Mouse (Mus musculus): ENCODE measurements around the gene 1700025G04Rik. TPM values are rescaled to one million over a fixed set of nuclear protein-coding genes. Genes with fewer than 3 reads are reported as not detected.

The 1700025G04Rik gene
- polyA plus RNA-seq, 1 experiment from 2014 or later, result 27.7 TPM

DNA sequence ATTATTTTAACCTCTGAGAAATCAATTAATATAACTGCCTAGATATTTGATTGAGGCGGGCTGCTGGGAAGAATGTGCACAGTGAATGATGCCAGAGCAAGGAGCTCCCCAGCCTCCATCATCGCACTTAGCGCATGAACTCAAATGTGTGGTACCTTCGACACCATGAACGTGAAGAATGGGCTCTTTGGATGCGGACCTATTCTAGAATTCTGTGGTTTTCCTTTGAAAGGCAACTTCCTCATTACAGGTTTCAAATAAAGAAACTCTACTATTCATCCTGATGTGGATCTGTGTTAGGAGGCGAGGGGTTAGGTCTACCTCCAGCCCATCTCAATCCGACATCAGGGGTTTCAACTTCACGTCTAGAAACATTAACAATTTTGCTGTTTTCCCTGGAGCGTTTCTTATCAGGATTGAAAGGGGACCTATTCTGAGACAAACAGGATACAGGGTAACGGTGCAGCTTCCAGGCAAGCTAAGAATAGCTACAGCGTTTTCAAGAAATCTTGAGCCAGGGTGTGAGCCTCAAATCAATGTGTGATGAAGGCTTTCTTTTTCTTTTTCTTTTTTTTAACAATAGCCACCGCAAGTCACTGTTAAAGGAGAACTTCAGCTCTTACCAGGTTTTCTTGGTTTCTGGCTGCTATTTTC is 110.0 kb downstream of the 1700025G04Rik start:
- WGBS, result 92% methylated on average over 13 of the region's 13 CpGs
- H3K27me3 ChIP-seq (ENCODE audit: insufficient read depth, poor library complexity, severe bottlenecking), result no peaks in the 10 kb centered on the region
- peaks cover 56% of the 10 kb centered on the region for H3K4me1 ChIP-seq (replicated peaks)
- peaks cover 10% of the 10 kb centered on the region; the same call in 1 of the 2 replicates for H3K36me3 ChIP-seq
- no peak overlapping the region for H3K4me3 ChIP-seq
- no peak for DNase-seq (ENCODE audit: low spot score)
- 0 out of 2 replicates have a peak overlapping the region, but pooled peaks have one; percentile 47 for H3K27ac ChIP-seq
- no peaks in the 10 kb centered on the region for H3K9me3 ChIP-seq

DNA sequence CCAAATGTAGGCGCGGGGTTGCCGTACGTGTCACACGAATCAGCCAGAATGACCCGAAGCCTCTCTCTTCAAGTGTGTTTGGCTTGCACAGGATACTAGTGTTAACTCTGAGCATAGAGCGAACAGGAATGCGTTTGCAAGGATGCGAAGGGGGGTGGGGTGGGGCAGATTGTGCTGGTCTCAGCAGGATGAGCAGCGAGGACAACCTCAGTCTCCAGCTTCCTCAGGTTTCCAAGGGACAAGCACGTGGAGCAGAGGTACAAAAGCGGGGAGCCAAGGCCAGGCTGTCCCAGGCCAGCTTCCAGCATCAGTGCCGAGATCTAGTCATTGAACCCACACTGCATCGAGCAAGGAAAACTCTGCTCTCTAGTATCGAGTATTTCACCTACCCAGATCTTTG is 111.2 kb downstream of the 1700025G04Rik start:
- Histone ChIP-seq H3K36me3 (peaks cover 22% of the 10 kb centered on the region; the same call in 1 of the 2 replicates), H3K4me3 (no peak overlapping the region), H3K9me3 (no peaks in the 10 kb centered on the region), H3K4me1 (replicated peaks) (peaks cover 44% of the 10 kb centered on the region), H3K27me3 (ENCODE audit: insufficient read depth, poor library complexity, severe bottlenecking) (no peaks in the 10 kb centered on the region), H3K27ac (peak overlapping the region; percentile 76)
- WGBS, result 89% methylated on average over 15 of the region's 15 CpGs
- DNase-seq (ENCODE audit: low spot score), result no peak

DNA sequence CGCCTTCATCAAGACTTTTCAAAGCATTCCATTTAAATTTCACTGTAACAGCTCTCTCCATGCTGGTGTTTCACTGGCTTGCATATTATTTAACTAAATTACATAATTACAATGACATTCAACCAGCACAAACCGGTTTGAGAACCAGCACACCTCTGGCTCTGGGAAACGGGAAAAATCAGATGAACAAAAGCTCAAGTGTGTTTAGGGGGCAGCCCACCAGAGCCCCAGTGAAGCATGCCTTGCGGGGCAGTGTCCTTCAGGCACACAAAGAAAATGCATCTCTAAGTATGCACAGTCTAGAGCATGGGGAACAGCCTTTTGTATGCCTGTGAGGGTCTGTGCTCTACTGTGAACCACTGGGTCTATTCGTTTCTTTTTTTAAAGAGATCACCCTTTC is 112.3 kb downstream of the 1700025G04Rik start:
- peaks cover 24% of the 10 kb centered on the region; the same call in 1 of the 2 replicates for H3K36me3 ChIP-seq
- H3K9me3 ChIP-seq, result no peaks in the 10 kb centered on the region
- peaks cover 36% of the 10 kb centered on the region for H3K4me1 ChIP-seq (replicated peaks)
- no peaks in the 10 kb centered on the region for H3K27me3 ChIP-seq (ENCODE audit: insufficient read depth, poor library complexity, severe bottlenecking)
- no peak for DNase-seq (ENCODE audit: low spot score)
- H3K27ac ChIP-seq, result peak overlapping the region; percentile 76
- WGBS, result 47% methylated on average over 5 of the region's 5 CpGs
- no peak overlapping the region for H3K4me3 ChIP-seq

DNA sequence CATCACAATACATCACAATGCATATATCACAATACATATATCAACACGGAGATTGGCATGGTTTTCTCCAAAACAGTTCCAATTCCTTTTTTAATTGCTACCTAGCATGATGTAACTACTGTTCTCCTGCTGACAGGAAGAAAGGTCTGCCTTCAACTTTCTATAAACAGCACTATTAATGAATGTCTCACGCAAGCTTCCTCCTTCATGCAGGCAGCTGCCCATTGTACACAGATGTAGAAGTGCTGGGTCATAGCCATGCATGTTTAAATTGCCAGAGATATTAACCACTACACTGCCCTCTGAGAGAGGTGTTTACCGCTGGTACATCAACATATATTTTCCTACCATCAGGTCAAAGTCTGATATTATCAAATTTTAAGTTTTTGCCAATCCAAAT is 113.1 kb downstream of the 1700025G04Rik start:
- Histone ChIP-seq H3K36me3 (peaks cover 24% of the 10 kb centered on the region; the same call in 1 of the 2 replicates), H3K4me1 (replicated peaks) (peaks cover 36% of the 10 kb centered on the region), H3K4me3 (no peak overlapping the region), H3K27me3 (ENCODE audit: insufficient read depth, poor library complexity, severe bottlenecking) (no peaks in the 10 kb centered on the region), H3K9me3 (no peaks in the 10 kb centered on the region), H3K27ac (peak overlapping the region; percentile 76)
- no peak for DNase-seq (ENCODE audit: low spot score)
- WGBS, result 90% methylated on average over 3 of the region's 3 CpGs

DNA sequence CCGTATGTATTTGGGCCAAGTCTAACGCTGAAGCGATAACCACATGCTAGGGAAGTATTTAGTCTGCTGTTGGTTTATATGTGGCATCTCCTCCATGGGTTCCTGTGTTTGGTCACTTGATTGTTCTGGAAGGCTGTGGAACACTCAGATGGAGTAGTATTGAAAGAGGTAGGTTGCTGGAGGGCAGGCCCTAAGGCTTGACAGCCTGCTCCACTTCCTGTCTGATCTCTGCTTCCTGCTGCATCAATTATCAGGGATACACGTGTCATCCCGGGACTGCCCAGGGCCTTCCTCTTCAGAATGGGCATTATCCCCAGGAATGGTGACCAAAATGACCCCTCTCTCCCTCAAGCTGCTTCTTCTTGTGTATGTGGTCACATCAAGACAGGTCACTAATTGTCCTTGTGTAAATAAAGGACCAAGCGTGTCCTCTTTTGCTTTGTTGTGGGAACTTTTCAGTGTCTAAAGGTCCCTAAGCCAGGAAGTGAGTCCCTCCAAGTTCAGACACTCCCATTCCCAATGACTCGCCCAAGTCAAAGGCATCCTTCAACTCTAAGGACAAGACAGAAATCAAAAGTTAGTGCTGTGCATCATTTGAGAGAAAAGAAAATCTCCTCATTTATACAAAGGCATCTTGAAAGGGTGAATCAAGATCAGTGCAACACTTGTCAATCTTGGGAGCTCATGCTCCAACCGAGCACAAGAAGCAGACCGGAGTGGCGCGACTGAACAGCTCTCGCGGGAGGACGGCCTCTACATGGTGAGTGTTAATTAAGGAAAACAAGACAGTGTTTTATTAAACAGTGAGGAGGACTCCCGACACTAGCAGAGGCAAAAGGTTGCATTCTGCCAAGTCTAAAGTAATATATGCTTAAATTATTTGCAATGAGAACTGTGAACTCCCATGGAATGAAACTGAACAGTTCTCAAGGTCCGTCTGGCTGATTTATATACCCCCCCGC is 114.2 kb downstream of the 1700025G04Rik start:
- H3K4me1 ChIP-seq (replicated peaks), result peaks cover 36% of the 10 kb centered on the region

DNA sequence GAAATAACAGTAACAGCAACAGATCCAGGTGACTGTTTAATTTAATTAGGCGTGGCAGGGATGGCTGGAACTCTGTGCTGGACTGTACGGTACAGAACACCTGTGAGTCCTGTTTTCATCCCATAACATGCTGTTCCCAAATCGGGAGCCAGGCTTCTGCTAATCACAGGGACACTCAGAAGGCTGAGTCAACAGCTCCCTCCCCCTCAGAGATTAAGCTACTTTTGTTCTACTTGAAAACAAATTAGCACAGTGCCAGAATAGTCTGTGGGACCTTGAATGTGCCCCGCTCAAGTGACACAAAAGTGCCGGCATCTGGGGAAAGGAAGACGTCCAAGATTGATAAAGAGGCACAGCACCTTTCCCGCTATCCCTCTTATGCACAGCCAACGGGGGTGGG is 115.0 kb downstream of the 1700025G04Rik start:
- Histone ChIP-seq H3K36me3 (peaks cover 24% of the 10 kb centered on the region; the same call in 1 of the 2 replicates), H3K4me3 (no peak overlapping the region), H3K27me3 (ENCODE audit: insufficient read depth, poor library complexity, severe bottlenecking) (no peaks in the 10 kb centered on the region), H3K4me1 (replicated peaks) (peaks cover 30% of the 10 kb centered on the region), H3K9me3 (no peaks in the 10 kb centered on the region), H3K27ac (no peak overlapping the region)
- DNase-seq (ENCODE audit: low spot score), result no peak
- 87% methylated on average over 8 of the region's 8 CpGs for WGBS

More for the DNA sequence above, 114.2 kb downstream of the 1700025G04Rik start:
- WGBS, result 72% methylated on average over 17 of the region's 17 CpGs
- Histone ChIP-seq H3K27ac (peak overlapping the region; percentile 29; the same call in 1 of the 2 replicates), H3K9me3 (no peaks in the 10 kb centered on the region), H3K36me3 (peaks cover 24% of the 10 kb centered on the region; the same call in 1 of the 2 replicates), H3K4me3 (no peak overlapping the region), H3K27me3 (ENCODE audit: insufficient read depth, poor library complexity, severe bottlenecking) (no peaks in the 10 kb centered on the region)
- no peak for DNase-seq (ENCODE audit: low spot score)

DNA sequence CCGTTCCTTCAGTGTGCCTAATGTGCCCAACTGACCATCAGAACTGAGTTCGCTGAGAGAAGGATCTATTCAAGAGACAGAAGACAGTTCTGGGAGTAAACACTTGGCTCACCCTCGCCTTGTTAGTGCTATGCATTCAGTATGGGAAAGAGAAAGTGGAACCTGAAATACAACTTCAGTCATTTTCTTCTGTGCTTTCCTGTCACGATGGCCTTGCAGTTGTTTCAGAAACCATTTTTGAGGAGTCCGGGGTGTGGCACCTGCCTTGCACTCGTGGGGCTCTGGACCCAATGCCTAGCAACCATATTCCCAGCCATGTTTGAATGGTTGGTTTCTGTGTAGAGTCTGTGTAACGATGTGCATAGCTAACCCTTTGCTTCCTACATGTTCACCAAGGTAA is 115.5 kb downstream of the 1700025G04Rik start:
- WGBS, result 93% methylated on average over 7 of the region's 7 CpGs
- Histone ChIP-seq H3K9me3 (no peaks in the 10 kb centered on the region), H3K27ac (no peak overlapping the region), H3K4me3 (no peak overlapping the region), H3K36me3 (peaks cover 24% of the 10 kb centered on the region; the same call in 1 of the 2 replicates), H3K27me3 (ENCODE audit: insufficient read depth, poor library complexity, severe bottlenecking) (no peaks in the 10 kb centered on the region), H3K4me1 (replicated peaks) (peaks cover 30% of the 10 kb centered on the region)
- no peak for DNase-seq (ENCODE audit: low spot score)

DNA sequence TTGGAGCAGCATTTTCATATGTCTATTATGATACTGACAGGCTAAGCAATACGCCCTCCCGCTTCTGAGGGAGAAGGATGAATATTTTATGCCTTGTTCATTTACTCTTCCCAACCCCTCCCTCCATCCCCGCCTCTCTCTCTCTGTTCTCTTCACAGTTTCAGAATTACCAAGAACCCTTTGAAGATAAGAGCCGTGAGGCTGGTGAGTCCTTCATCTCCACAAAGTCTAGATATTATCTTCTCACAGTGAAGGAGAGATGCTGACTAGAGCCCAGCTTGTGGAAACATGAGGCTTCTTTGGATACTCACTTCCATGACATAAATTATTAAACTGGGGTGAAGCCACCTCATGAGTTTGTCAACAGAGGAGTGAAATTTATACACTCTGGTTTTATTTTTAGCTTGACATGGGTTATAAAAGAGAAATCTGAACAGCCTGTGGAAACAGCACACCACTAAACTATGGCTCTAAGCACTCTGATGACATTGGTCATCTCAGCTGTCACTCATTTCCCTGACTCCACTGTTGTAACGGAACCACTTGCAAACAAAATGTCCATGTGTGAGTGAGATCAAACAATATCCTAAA is 116.7 kb downstream of the 1700025G04Rik start:
- Histone ChIP-seq H3K27me3 (ENCODE audit: insufficient read depth, poor library complexity, severe bottlenecking) (no peaks in the 10 kb centered on the region), H3K27ac (no peak overlapping the region), H3K9me3 (no peaks in the 10 kb centered on the region), H3K4me3 (no peak overlapping the region), H3K36me3 (peaks cover 21% of the 10 kb centered on the region; the same call in 1 of the 2 replicates), H3K4me1 (replicated peaks) (peaks cover 22% of the 10 kb centered on the region)
- no peak for DNase-seq (ENCODE audit: low spot score)
- 89% methylated on average over 5 of the region's 5 CpGs for WGBS

DNA sequence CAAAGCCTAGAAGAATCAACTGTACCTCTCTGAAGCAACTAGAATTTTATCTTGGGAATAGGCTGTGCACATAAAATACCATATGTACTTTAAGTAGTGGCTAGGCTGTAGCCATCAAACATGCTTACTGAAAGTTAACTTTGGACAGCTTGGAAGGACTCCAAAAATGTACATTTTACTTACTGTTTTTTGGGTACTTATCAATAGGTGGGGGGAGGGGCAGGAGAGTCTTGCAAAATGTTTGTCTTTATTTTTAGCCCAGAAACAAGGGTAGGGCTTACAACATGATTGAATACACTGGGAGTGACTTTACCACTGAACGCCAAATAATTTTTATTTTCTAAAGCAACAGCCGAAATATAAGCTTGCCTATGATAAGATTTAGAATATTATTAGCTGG is 118.3 kb downstream of the 1700025G04Rik start:
- Histone ChIP-seq H3K9me3 (no peaks in the 10 kb centered on the region), H3K27me3 (ENCODE audit: insufficient read depth, poor library complexity, severe bottlenecking) (no peaks in the 10 kb centered on the region), H3K4me3 (no peak overlapping the region), H3K27ac (no peak overlapping the region), H3K4me1 (replicated peaks) (0 out of 2 replicates have a peak, but pooled peaks cover 12% of the 10 kb centered on the region), H3K36me3 (peaks cover 21% of the 10 kb centered on the region; the same call in 1 of the 2 replicates)
- WGBS, result 90% methylated on average over 2 of the region's 2 CpGs
- no peak for DNase-seq (ENCODE audit: low spot score)

DNA sequence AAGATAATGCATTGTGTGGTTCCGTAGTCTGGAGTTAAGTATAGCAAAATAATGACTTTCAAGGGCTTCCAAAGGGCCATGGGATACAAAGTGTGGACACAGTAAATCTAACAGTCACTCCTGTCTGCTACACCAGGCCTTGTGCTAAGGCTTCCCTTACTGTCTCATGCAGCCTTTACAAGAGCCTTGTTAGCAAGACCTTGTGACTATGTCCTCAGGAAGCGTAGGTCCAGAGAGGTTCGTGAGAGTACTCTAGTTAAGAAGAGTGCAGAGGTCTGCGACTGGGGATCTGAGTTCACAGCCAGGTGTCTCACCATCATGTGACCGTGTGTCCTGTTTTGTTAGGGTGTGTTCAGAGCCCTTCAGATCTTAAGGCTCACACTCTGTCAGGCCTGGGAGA is 121.8 kb downstream of the 1700025G04Rik start:
- Histone ChIP-seq H3K36me3 (no peaks in the 10 kb centered on the region), H3K27ac (no peak overlapping the region), H3K9me3 (no peaks in the 10 kb centered on the region), H3K4me3 (no peak overlapping the region), H3K4me1 (replicated peaks) (no peaks in the 10 kb centered on the region; the same call in 1 of the 2 replicates), H3K27me3 (ENCODE audit: insufficient read depth, poor library complexity, severe bottlenecking) (no peaks in the 10 kb centered on the region)
- DNase-seq (ENCODE audit: low spot score), result no peak
- WGBS, result 93% methylated on average over 5 of the region's 5 CpGs

DNA sequence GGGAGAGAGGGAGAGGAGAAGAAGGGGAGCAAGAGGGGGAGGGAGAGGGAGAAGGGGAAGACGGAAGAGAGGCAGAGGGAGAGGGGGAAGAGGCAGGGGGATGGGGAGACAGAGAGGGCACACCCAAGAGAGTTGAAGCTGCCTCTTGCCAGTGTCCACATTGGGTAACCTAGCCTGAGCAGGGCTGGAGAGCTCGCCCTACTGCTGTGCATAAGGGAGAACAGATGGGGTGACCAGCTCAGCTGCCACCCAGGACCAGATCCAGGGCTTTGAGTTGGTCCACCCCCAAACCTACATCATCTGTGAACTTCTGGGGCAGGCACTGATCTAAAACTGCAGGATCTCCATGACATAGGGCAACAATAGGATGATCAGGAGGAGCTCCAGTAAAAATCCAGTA is 125.1 kb downstream of the 1700025G04Rik start:
- Histone ChIP-seq H3K27ac (no peak overlapping the region), H3K4me3 (no peak overlapping the region), H3K9me3 (no peaks in the 10 kb centered on the region), H3K27me3 (ENCODE audit: insufficient read depth, poor library complexity, severe bottlenecking) (no peaks in the 10 kb centered on the region), H3K36me3 (peaks cover 9% of the 10 kb centered on the region; the same call in 1 of the 2 replicates), H3K4me1 (replicated peaks) (peaks cover 15% of the 10 kb centered on the region)
- 84% methylated on average over 2 of the region's 2 CpGs for WGBS
- no peak for DNase-seq (ENCODE audit: low spot score)

DNA sequence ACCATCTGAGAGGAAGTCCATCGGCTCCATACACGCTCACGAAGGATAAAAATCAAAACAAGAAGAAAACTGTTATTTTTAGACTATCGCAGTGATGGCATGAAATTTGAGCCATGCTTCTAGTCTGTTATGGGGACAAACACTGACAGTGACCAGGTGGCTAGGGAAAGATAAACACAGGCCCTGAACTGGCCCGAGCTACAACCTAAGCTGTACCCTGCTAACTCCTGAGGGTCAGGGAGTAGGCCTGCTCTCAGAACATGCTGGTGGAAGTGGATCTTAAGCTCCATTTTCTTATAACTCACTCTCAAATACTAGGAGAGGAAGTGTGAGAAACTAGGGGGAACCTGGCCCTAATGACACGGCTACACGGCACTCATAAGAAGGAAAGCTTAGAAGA is 126.7 kb downstream of the 1700025G04Rik start:
- no peak for DNase-seq (ENCODE audit: low spot score)
- H3K27me3 ChIP-seq (ENCODE audit: insufficient read depth, poor library complexity, severe bottlenecking), result no peaks in the 10 kb centered on the region
- peaks cover 25% of the 10 kb centered on the region for H3K4me1 ChIP-seq (replicated peaks)
- WGBS, result 82% methylated on average over 7 of the region's 7 CpGs
- H3K4me3 ChIP-seq, result no peak overlapping the region
- H3K9me3 ChIP-seq, result no peaks in the 10 kb centered on the region
- peaks cover 9% of the 10 kb centered on the region; the same call in 1 of the 2 replicates for H3K36me3 ChIP-seq
- H3K27ac ChIP-seq, result no peak overlapping the region

Data from hindbrain, embryonic 10.5 days (tissue).